Mouse (Mus musculus) layer of hippocampus, adult 11-12 months (tissue): Measurements from ENCODE around the gene Phf5a.

Source experiments
- DNase-seq: peaks from one replicate; pipeline ENCODE4 v3.0.0; 2022; ENCODE audit warnings: low spot score

Phf5a gene

DNA sequence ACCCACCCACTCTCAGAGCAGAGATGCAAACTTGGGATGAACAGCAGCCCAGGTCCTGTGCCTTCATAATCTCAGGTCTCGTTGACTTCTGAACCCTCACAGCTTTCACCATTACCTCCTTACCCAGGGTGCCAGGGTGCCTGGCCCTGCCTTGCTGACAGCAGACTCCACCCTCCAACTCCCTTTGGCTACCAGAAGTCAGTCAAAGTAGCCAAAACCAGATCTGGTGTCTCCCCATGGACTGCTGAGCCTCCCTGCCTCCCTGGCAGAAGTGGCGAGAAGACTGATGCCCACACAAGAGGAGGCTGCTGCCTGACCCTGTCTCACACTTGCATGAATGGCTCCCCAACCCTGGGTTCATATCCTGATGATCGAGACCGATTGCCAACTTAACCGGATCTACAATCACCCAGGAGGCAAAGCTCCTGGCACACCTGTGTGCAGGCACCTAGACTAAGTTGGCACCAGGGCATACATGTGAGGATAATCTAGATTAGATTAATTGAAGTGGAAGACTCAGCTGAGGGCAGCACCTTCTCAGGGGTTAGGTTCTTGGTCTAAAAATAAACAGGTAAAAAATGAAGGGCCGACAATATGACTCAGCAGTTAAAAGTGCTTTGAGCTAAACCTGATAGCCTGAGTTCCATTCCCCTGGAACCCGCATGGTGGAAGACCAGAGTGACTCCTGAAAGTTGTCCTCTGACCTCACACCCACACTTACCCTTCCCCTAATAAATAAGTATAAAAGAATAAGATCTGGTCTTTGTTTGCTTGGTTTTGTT, 43.1 kb downstream of the Phf5a start:
- DNase-seq = no peak

DNA sequence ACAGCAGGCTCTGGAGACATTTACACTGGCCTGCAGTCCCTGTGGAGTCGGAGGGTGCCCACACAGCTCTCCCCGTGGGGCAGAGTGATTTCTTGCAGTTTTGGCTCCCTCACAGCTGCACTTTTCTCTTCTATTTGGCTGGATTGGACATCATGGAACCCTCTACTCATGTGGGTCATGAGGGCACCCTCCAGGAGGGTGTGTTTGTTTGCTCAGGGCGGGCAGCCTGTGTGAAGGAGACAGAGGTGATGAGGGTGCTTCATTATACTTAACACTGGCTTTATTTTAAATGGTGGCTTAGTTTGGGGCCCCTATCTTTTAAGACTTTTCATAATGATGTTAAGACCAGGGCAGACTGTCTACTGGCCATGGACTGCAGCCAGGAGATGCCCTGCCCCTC, 46.9 kb downstream of the Phf5a start:
- no peak for DNase-seq

DNA sequence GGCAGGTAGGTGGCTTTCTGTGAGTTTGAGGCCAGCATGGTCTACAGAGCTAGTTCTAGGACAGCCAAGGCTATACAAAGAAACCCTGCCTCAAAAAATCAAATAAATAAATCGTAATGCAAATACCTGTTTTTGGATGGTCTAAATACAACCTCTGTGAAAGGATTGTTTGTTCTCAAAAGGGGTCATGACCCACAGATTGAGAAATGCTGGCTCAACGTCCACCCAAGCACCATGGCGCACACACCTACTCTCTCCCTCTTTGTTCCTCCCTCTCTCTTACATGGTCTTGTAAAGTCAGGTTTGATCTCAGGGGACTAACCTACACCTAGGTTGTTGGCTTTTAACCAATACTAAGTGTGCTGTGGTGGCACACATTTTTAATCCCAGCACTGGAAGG, 49.1 kb downstream of the Phf5a start:
- DNase-seq = no peak

DNA sequence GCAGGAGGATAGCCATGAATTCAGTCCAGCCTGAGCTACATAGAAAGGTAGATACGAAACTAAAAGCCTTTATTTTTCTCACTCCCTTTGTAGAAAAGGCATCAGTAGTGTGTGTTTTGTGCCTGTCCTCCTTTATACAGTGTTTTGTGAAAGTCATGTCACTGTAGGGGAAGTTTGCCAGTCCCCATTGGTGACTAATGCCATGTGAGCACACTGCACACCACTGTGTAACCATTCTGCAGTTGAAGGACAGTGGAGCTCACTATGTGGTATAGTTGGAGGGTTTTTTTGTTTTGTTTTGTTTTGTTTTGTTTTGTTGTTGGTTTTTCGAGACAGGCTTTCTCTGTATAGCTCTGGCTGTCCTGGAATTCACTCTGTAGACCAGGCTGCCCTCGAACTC, 53.3 kb downstream of the Phf5a start:
- no peak for DNase-seq

DNA sequence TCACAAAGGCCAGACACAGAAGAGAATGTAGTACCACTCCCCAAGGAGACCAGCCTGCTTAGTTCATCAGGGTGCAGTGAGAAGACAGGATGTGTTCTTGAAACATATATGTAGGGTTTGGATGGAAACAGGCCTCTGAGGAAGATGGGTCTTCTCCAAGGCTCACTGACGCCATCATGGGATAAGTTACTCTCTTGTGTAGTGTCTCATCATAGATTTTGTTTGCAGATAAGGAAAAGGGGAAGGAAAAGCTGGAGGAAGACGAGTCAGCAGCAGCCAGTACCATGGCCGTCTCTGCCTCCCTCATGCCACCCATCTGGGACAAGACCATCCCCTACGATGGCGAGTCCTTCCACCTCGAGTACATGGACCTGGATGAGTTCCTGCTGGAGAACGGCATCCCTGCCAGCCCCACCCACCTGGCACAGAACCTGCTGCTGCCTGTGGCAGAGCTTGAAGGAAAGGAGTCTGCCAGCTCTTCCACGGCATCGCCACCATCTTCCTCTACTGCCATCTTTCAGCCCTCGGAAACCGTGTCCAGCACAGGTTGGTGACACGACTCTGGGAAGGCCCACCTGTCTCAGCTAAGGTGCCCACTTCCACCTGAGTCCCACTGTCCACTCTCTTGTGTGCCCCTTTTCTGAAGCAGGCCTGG, 56.9 kb downstream of the Phf5a start:
- DNase-seq = no peak
